Mouse (Mus musculus): ENCODE data around the gene Anapc1.
A peak's percentile ranks its signal among the peaks of the same experiment; 100 is the strongest.
"Not testable (repeated sequence)": the region's sequence is repeated elsewhere in the genome, so short reads cannot be mapped to it uniquely, and the experiment has no call there.

The Anapc1 gene

GRCm38 (mm10) chr2:128697047-128697446 lies 9.9 kb upstream of the Anapc1 start:
- no peak for DNase-seq (ENCODE audit: low spot score in 2 of 2)

GRCm38 (mm10) chr2:128696426-128696825 lies 9.2 kb upstream of the Anapc1 start:
- no peak for DNase-seq (ENCODE audit: low spot score in 2 of 2)

- DNase-seq (ENCODE audit: low spot score in 2 of 2), result no peak
These were observed 7.4 kb upstream of the Anapc1 start for GRCm38 (mm10) chr2:128694548-128694947.

- DNase-seq (ENCODE audit: low spot score in 2 of 2), result not testable (repeated sequence)
These were observed 6.6 kb upstream of the Anapc1 start for GRCm38 (mm10) chr2:128693828-128694227.

- DNase-seq (ENCODE audit: low spot score in 2 of 2), result no peak
These were observed 6.0 kb upstream of the Anapc1 start for GRCm38 (mm10) chr2:128693236-128693635.

- DNase-seq (ENCODE audit: low spot score in 2 of 2), result no peak
These were observed 5.6 kb upstream of the Anapc1 start for GRCm38 (mm10) chr2:128692771-128693170.

- no peak for DNase-seq (ENCODE audit: low spot score in 2 of 2)
These were observed 5.1 kb upstream of the Anapc1 start for GRCm38 (mm10) chr2:128692336-128692735.

GRCm38 (mm10) chr2:128687558-128688120 lies 448 bp upstream of the Anapc1 start:
- DNase-seq (ENCODE audit: low spot score in 2 of 2), result no peak

- no peak for DNase-seq (ENCODE audit: low spot score in 2 of 2)
These were observed 6.5 kb downstream of the Anapc1 start for GRCm38 (mm10) chr2:128680661-128681060.

- no peak for DNase-seq (ENCODE audit: low spot score in 2 of 2)
These were observed 66.6 kb downstream of the Anapc1 start for GRCm38 (mm10) chr2:128620578-128620977.

- no peak for DNase-seq (ENCODE audit: low spot score in 2 of 2)
These were observed 71.8 kb downstream of the Anapc1 start for GRCm38 (mm10) chr2:128615366-128615765.

- DNase-seq (ENCODE audit: low spot score in 2 of 2), result peak; percentile 6 to 35
These were observed 73.8 kb downstream of the Anapc1 start for GRCm38 (mm10) chr2:128613365-128613764.

GRCm38 (mm10) chr2:128612275-128612674 lies 74.9 kb downstream of the Anapc1 start:
- DNase-seq (ENCODE audit: low spot score in 2 of 2), result no peak

GRCm38 (mm10) chr2:128611178-128611577 lies 76.0 kb downstream of the Anapc1 start:
- DNase-seq (ENCODE audit: low spot score in 2 of 2), result no peak

GRCm38 (mm10) chr2:128609286-128609685 lies 77.9 kb downstream of the Anapc1 start:
- no peak for DNase-seq (ENCODE audit: low spot score in 2 of 2)

- DNase-seq (ENCODE audit: low spot score in 2 of 2), result no peak
These were observed 85.7 kb downstream of the Anapc1 start for GRCm38 (mm10) chr2:128601534-128601933.

- DNase-seq (ENCODE audit: low spot score in 2 of 2), result no peak
These were observed 94.9 kb downstream of the Anapc1 start for GRCm38 (mm10) chr2:128592301-128592700.

- DNase-seq (ENCODE audit: low spot score in 2 of 2), result no peak
These were observed 96.3 kb downstream of the Anapc1 start, which contains the start of gene Spdye4c for GRCm38 (mm10) chr2:128590909-128591308. Gene Spdye4c, plus strand, starts transcription at chr2:128591209.

- DNase-seq (ENCODE audit: low spot score in 2 of 2), result no peak
These were observed 104.3 kb downstream of the Anapc1 start for GRCm38 (mm10) chr2:128582881-128583280.

GRCm38 (mm10) chr2:128572726-128573624 lies 114.2 kb downstream of the Anapc1 start:
- DNase-seq (ENCODE audit: low spot score in 2 of 2), result peak; percentile 74 to 82

GRCm38 (mm10) chr2:128571001-128571400 lies 116.2 kb downstream of the Anapc1 start:
- no peak for DNase-seq (ENCODE audit: low spot score in 2 of 2)

- no peak for DNase-seq (ENCODE audit: low spot score in 2 of 2)
These were observed 118.7 kb downstream of the Anapc1 start for GRCm38 (mm10) chr2:128568490-128568889.

- DNase-seq (ENCODE audit: low spot score in 2 of 2), result no peak
These were observed 119.2 kb downstream of the Anapc1 start for GRCm38 (mm10) chr2:128568018-128568417.

Data from heart, adult 9 months (tissue).